Mouse (Mus musculus): ENCODE measurements around the gene Ovol2.
A peak's percentile ranks its signal among the peaks of the same experiment; 100 is the strongest.
"Not testable (repeated sequence)": the region's sequence is repeated elsewhere in the genome, so short reads cannot be mapped to it uniquely, and the experiment has no call there.

Gene Ovol2

GRCm38 (mm10) chr2:144331401-144332302 lies at the start of gene Ovol2:
TSS of gene Ovol2 (minus strand) at chr2:144332146.
- peak; percentile 34 for DNase-seq (ENCODE audit: low spot score)

- DNase-seq (ENCODE audit: low spot score): no peak
Observed at GRCm38 (mm10) chr2:144381741-144382140, 49.8 kb upstream of the Ovol2 start.

GRCm38 (mm10) chr2:144381293-144381692 lies 49.3 kb upstream of the Ovol2 start:
- DNase-seq (ENCODE audit: low spot score): no peak

GRCm38 (mm10) chr2:144375063-144375703 lies 43.2 kb upstream of the Ovol2 start:
- DNase-seq (ENCODE audit: low spot score): no peak

- DNase-seq (ENCODE audit: low spot score): no peak
Observed at GRCm38 (mm10) chr2:144373063-144373462, 41.1 kb upstream of the Ovol2 start.

GRCm38 (mm10) chr2:144371566-144371965 lies 39.6 kb upstream of the Ovol2 start:
- DNase-seq (ENCODE audit: low spot score): no peak

- DNase-seq (ENCODE audit: low spot score): no peak
Observed at GRCm38 (mm10) chr2:144369511-144369910, 37.6 kb upstream of the Ovol2 start.

- no peak for DNase-seq (ENCODE audit: low spot score)
Observed at GRCm38 (mm10) chr2:144369020-144369421, 37.1 kb upstream of the Ovol2 start.

- DNase-seq (ENCODE audit: low spot score): peak; percentile 85
Observed at GRCm38 (mm10) chr2:144368400-144369019, 36.6 kb upstream of the Ovol2 start, which contains the start of the genes Kat14 and Pet117. TSS of gene Kat14 (plus strand) at chr2:144368983. TSS of gene Pet117 (plus strand) at chr2:144368996.

- DNase-seq (ENCODE audit: low spot score): no peak
Observed at GRCm38 (mm10) chr2:144352843-144353242, 20.9 kb upstream of the Ovol2 start.

- DNase-seq (ENCODE audit: low spot score): no peak
Observed at GRCm38 (mm10) chr2:144348525-144348924, 16.6 kb upstream of the Ovol2 start.

- DNase-seq (ENCODE audit: low spot score): no peak
Observed at GRCm38 (mm10) chr2:144343158-144343557, 11.2 kb upstream of the Ovol2 start.

- not testable (repeated sequence) for DNase-seq (ENCODE audit: low spot score)
Observed at GRCm38 (mm10) chr2:144338149-144338548, 6.2 kb upstream of the Ovol2 start.

- DNase-seq (ENCODE audit: low spot score): no peak
Observed at GRCm38 (mm10) chr2:144337701-144338100, 5.8 kb upstream of the Ovol2 start.

GRCm38 (mm10) chr2:144337230-144337629 lies 5.3 kb upstream of the Ovol2 start:
- no peak for DNase-seq (ENCODE audit: low spot score)

GRCm38 (mm10) chr2:144333138-144333842 lies 1.3 kb upstream of the Ovol2 start:
- DNase-seq (ENCODE audit: low spot score): no peak

- DNase-seq (ENCODE audit: low spot score): no peak
Observed at GRCm38 (mm10) chr2:144332486-144332885, 540 bp upstream of the Ovol2 start.

GRCm38 (mm10) chr2:144330960-144331371 lies 980 bp downstream of the Ovol2 start:
- peak; percentile 7 for DNase-seq (ENCODE audit: low spot score)

GRCm38 (mm10) chr2:144330352-144330959 lies 1.5 kb downstream of the Ovol2 start:
- DNase-seq (ENCODE audit: low spot score): peak; percentile 13

GRCm38 (mm10) chr2:144329937-144330336 lies 2.0 kb downstream of the Ovol2 start:
- no peak for DNase-seq (ENCODE audit: low spot score)

- DNase-seq (ENCODE audit: low spot score): no peak
Observed at GRCm38 (mm10) chr2:144329451-144329850, 2.5 kb downstream of the Ovol2 start.

- no peak for DNase-seq (ENCODE audit: low spot score)
Observed at GRCm38 (mm10) chr2:144324218-144324617, 7.7 kb downstream of the Ovol2 start.

Measured in ovary, postnatal 14 days (tissue).